Mouse (Mus musculus) hindbrain, embryonic 12.5 days (tissue): ENCODE data around the gene Cyp2c23. TPM values are rescaled to one million over a fixed set of nuclear protein-coding genes. Genes with fewer than 3 reads are reported as not detected.

ENCODE experiments used
- ATAC-seq: fragments of 200-750 bp; cut with Nextera tagmentation; 2 replicates; pipeline ENCODE4 v1.8.0; 2017; ENCODE audit warnings: moderate TSS enrichment; ENCODE audit not compliant: low FRiP score
- H3K27ac ChIP-seq: fragments of 300-500 bp; sonication (generic); 2 replicates; pipeline ENCODE4 v1.5.1; 2016; ENCODE audit warnings: mild to moderate bottlenecking
- H3K27me3 ChIP-seq: fragments of 300-500 bp; sonication (generic); 2 replicates; pipeline ENCODE4 v1.6.1; 2016; ENCODE audit warnings: mild to moderate bottlenecking
- H3K36me3 ChIP-seq: fragments of 300-500 bp; sonication (generic); 2 replicates; pipeline ENCODE4 v1.6.1; 2016; ENCODE audit warnings: mild to moderate bottlenecking
- H3K4me1 ChIP-seq: fragments of 300-500 bp; sonication (generic); 2 replicates; pipeline ENCODE4 v1.6.1; 2016
- H3K4me2 ChIP-seq: fragments of 300-500 bp; sonication (generic); replicated peaks from 2 replicates; pipeline ENCODE4 v1.6.1; 2016; ENCODE audit warnings: mild to moderate bottlenecking
- H3K4me3 ChIP-seq: fragments of 300-500 bp; sonication (generic); 2 replicates; pipeline ENCODE4 v1.5.1; 2016; ENCODE audit warnings: mild to moderate bottlenecking
- H3K9ac ChIP-seq: fragments of 300-500 bp; sonication (generic); 2 replicates; pipeline ENCODE4 v1.6.1; 2016; ENCODE audit warnings: mild to moderate bottlenecking, moderate library complexity
- H3K9me3 ChIP-seq: fragments of 300-500 bp; sonication (generic); replicated peaks from 2 replicates; pipeline ENCODE4 v1.6.1; 2016; ENCODE audit warnings: mild to moderate bottlenecking
- WGBS: fragments of 180-500 bp; shearing (Covaris S2); methylation state at CpG from one replicate; pipeline ENCODE4 v1.1.7; 2016; 5-methylcytosine and 5-hydroxymethylcytosine counted together
- polyA plus RNA-seq: library from polyadenylated mRNA; unstranded; fragments of >200 nt; fragmentation: Nextera tagmentation; extraction: Ambion mirVana; gene quantifications from 2 replicates; pipeline ENCODE4 v1.2.1, GENCODE M21; 2016

The Cyp2c23 gene
- polyA plus RNA-seq, 1 experiment from 2014 or later, result not detected

DNA sequence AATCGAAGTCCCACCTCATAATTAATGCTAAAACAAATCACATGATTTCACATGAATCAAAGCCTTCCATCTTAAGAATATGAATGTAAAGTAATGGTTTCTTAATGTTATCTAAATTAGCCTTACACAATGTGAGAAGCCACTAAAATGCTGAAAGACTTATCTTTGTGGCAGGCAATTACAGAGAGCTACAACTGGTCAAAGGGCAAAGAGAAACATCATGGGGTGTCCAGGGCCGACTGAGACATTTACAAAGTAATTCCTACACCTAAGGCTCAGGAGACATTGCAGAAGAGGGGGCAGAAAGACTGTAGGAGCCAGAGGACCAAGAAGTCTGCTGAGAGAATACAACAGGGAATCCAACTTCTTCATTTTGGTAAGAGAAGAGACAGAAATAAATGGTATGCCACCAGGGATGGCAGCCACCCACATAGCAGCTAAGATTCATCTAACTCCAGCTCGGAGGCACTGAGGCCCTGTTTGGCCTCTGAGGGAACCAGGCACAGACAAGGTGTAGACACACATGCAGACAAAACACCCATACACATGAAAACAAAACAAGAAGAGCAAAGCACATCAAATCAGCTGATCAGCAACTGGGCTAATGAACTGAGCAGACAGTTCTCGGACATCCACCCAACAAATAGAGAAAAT, 26.3 kb upstream of the Cyp2c23 start:
- Histone ChIP-seq H3K36me3 (peaks cover 19% of the 10 kb centered on the region), H3K4me2 (no peak overlapping the region), H3K9me3 (no peaks in the 10 kb centered on the region), H3K27ac (no peak overlapping the region), H3K9ac (no peak overlapping the region), H3K27me3 (no peaks in the 10 kb centered on the region), H3K4me1 (no peaks in the 10 kb centered on the region), H3K4me3 (no peak overlapping the region)
- 83% methylated on average over 4 of the region's 4 CpGs for WGBS
- ATAC-seq, result no peak

DNA sequence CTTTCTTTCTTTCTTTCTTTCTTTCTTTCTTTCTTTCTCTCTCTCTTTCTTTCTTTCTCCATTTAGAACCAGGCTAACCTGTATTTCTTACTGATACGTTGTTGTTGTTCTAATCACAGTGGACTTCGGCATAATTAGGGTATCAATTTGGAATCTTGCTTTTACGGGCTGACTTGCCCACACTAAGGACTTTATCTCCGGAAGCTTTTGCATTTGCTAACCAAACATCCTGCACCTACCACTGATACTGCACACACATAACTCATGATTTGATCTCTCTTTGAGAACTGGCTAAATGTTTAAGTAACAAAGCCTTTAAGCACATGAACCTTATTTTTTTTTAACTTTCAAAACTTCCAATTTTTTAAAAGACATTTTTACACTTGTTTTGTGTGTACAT, 21.4 kb upstream of the Cyp2c23 start:
- no peak overlapping the region for H3K4me3 ChIP-seq
- peaks cover 25% of the 10 kb centered on the region for H3K36me3 ChIP-seq
- no peak overlapping the region for H3K27ac ChIP-seq
- H3K9me3 ChIP-seq, result no peaks in the 10 kb centered on the region
- no peaks in the 10 kb centered on the region for H3K4me1 ChIP-seq
- H3K9ac ChIP-seq, result no peak overlapping the region
- no peak overlapping the region for H3K4me2 ChIP-seq
- ATAC-seq, result no peak
- WGBS, result 91% methylated on average over 4 of the region's 4 CpGs
- H3K27me3 ChIP-seq, result no peaks in the 10 kb centered on the region

GRCm38 (mm10) chr19:44049282-44049681, 20.3 kb upstream of the Cyp2c23 start:
- Histone ChIP-seq H3K27me3 (no peaks in the 10 kb centered on the region), H3K9me3 (no peaks in the 10 kb centered on the region), H3K9ac (no peak overlapping the region), H3K4me3 (no peak overlapping the region), H3K4me2 (no peak overlapping the region), H3K27ac (no peak overlapping the region), H3K4me1 (no peaks in the 10 kb centered on the region), H3K36me3 (peaks cover 33% of the 10 kb centered on the region)
- no peak for ATAC-seq
- 62% methylated on average over 3 of the region's 3 CpGs for WGBS

DNA sequence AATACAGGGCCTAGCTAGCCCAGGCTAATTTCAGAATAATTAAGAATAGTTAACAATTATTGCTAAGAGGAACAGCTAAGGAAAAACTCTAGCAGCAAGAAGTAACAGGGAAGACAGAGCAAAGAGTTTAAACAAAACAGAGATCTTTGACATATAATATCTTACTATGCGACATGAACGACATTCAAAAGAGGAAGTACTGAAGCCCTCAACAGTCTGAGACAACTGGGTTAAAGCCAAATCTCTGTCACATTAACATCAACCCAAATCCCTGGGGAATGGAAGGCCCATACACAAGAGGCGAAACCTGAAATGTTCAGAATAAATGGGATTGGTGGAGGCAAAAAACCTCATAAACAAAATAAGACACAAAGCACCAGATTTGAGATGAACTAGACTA, 16.8 kb upstream of the Cyp2c23 start:
- ATAC-seq, result no peak
- H3K4me1 ChIP-seq, result peaks cover 2% of the 10 kb centered on the region; the same call in 1 of the 2 replicates
- no peak overlapping the region for H3K27ac ChIP-seq
- peaks cover 27% of the 10 kb centered on the region for H3K36me3 ChIP-seq
- H3K4me3 ChIP-seq, result no peak overlapping the region
- H3K9ac ChIP-seq, result no peak overlapping the region
- WGBS, result 79% methylated on average over 3 of the region's 3 CpGs
- H3K4me2 ChIP-seq, result no peak overlapping the region
- no peaks in the 10 kb centered on the region for H3K9me3 ChIP-seq
- no peaks in the 10 kb centered on the region for H3K27me3 ChIP-seq

DNA sequence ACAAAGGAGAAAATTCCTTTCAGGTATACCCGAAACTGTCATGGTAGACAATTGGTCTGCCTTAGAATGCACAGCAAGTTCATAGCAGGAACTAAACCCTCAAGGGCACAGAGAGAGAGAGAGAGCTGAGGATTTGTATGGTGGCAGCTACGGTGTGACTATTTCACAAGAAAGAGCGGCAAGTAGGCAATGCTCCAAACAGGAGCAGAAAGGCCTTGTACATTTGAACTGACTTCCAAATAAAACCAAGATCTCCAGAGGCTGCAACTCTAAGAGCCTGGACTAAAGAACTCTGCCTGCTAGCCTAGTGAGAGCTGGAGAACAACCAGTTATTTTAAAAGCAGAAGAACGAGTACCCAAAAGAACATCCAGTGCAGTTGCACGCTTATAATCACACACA, 13.1 kb upstream of the Cyp2c23 start:
- H3K4me2 ChIP-seq, result no peak overlapping the region
- no peak overlapping the region for H3K27ac ChIP-seq
- WGBS, result 78% methylated on average over 5 of the region's 5 CpGs
- no peak overlapping the region for H3K4me3 ChIP-seq
- ATAC-seq, result no peak
- no peak overlapping the region for H3K9ac ChIP-seq
- H3K4me1 ChIP-seq, result peaks cover 2% of the 10 kb centered on the region; the same call in 1 of the 2 replicates
- H3K9me3 ChIP-seq, result no peaks in the 10 kb centered on the region
- peaks cover 35% of the 10 kb centered on the region for H3K36me3 ChIP-seq
- no peaks in the 10 kb centered on the region for H3K27me3 ChIP-seq

DNA sequence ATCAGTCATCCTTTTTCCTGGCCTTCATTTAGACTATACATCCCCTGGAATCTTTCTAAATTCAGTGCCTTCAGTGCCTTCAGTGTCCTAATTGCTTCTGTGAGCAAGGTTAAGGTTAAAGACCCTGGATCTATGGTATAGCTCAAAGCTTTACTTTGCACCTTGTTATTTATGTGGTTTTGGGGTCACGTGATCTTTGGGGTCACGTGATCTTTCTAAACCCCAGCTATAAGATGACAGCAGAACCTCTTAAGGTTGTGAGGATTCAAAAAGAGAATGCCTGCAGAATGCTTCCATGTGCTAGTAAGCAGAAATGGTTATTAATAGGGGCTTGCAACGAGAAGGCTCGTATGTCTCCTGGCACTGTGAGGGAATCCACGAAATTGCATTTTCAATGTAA, 4.4 kb upstream of the Cyp2c23 start:
- H3K27ac ChIP-seq, result no peak overlapping the region
- H3K27me3 ChIP-seq, result no peaks in the 10 kb centered on the region
- H3K4me1 ChIP-seq, result no peaks in the 10 kb centered on the region
- no peak for ATAC-seq
- H3K4me3 ChIP-seq, result no peak overlapping the region
- peaks cover 26% of the 10 kb centered on the region for H3K36me3 ChIP-seq
- 84% methylated on average over 5 of the region's 5 CpGs for WGBS
- no peak overlapping the region for H3K4me2 ChIP-seq
- no peaks in the 10 kb centered on the region for H3K9me3 ChIP-seq
- H3K9ac ChIP-seq, result no peak overlapping the region

- Histone ChIP-seq H3K4me2 (no peak overlapping the region), H3K36me3 (peaks cover 22% of the 10 kb centered on the region), H3K9me3 (no peaks in the 10 kb centered on the region), H3K4me3 (no peak overlapping the region), H3K4me1 (no peaks in the 10 kb centered on the region), H3K27ac (no peak overlapping the region), H3K9ac (no peak overlapping the region), H3K27me3 (no peaks in the 10 kb centered on the region)
- no peak for ATAC-seq
- 87% methylated on average over 11 of the region's 11 CpGs for WGBS
Measured at GRCm38 (mm10) chr19:44032046-44032744, 3.2 kb upstream of the Cyp2c23 start.

- H3K36me3 ChIP-seq, result 0 out of 2 replicates have a peak, but pooled peaks cover 5% of the 10 kb centered on the region
- ATAC-seq, result no peak
- H3K4me1 ChIP-seq, result no peaks in the 10 kb centered on the region
- H3K27ac ChIP-seq, result no peak overlapping the region
- no peaks in the 10 kb centered on the region for H3K9me3 ChIP-seq
- WGBS, result 91% methylated on average over 5 of the region's 5 CpGs
- H3K4me3 ChIP-seq, result no peak overlapping the region
- no peak overlapping the region for H3K4me2 ChIP-seq
- no peaks in the 10 kb centered on the region for H3K27me3 ChIP-seq
- no peak overlapping the region for H3K9ac ChIP-seq
Measured at GRCm38 (mm10) chr19:44030024-44030423, 1.0 kb upstream of the Cyp2c23 start.

DNA sequence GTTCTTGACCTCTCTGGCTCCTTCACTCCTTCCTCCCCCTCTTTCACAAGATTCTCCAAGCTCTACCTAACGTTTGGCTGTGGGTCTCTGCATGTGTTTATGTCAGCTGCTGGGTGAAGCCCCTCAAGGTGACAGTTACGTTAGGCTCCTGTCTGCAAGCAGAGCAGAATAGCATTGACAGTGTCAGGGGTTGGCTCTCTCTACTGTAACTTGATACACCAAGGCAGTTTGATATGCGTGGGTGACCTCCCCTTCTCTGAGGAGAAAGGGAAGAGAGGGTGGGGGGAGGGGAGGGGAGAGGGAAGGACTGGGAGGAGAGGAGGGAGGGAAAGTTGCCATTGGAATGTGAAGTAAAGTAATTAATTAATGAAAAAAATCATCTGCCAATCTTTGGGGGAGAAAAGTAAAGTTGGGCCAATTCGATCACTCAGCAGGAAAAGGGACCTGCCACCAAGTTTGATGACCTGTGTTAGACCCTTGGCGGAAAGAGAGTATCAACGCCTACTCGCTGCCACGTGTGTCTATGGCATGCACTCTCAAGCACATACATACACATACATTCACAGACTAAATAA, 2.0 kb downstream of the Cyp2c23 start:
- Histone ChIP-seq H3K4me1 (no peaks in the 10 kb centered on the region), H3K27ac (no peak overlapping the region), H3K9ac (no peak overlapping the region), H3K4me2 (no peak overlapping the region), H3K27me3 (no peaks in the 10 kb centered on the region), H3K9me3 (no peaks in the 10 kb centered on the region), H3K4me3 (no peak overlapping the region), H3K36me3 (0 out of 2 replicates have a peak, but pooled peaks cover under 1% of the 10 kb centered on the region)
- WGBS, result 64% methylated on average over 8 of the region's 8 CpGs
- no peak for ATAC-seq

- Histone ChIP-seq H3K27ac (no peak overlapping the region), H3K4me2 (no peak overlapping the region), H3K9me3 (no peaks in the 10 kb centered on the region), H3K4me1 (no peaks in the 10 kb centered on the region), H3K9ac (no peak overlapping the region), H3K27me3 (no peaks in the 10 kb centered on the region), H3K4me3 (no peak overlapping the region), H3K36me3 (no peaks in the 10 kb centered on the region)
- WGBS, result 91% methylated on average over 13 of the region's 13 CpGs
- no peak for ATAC-seq
Measured at GRCm38 (mm10) chr19:44024921-44025585, 4.0 kb downstream of the Cyp2c23 start.

GRCm38 (mm10) chr19:44023066-44023465, 5.9 kb downstream of the Cyp2c23 start:
- no peaks in the 10 kb centered on the region for H3K4me1 ChIP-seq
- H3K36me3 ChIP-seq, result no peaks in the 10 kb centered on the region
- H3K9me3 ChIP-seq, result no peaks in the 10 kb centered on the region
- no peak overlapping the region for H3K4me3 ChIP-seq
- H3K9ac ChIP-seq, result no peak overlapping the region
- no peak overlapping the region for H3K27ac ChIP-seq
- no peak overlapping the region for H3K4me2 ChIP-seq
- ATAC-seq, result no peak
- H3K27me3 ChIP-seq, result no peaks in the 10 kb centered on the region
- WGBS, result 67% methylated on average over 5 of the region's 5 CpGs

DNA sequence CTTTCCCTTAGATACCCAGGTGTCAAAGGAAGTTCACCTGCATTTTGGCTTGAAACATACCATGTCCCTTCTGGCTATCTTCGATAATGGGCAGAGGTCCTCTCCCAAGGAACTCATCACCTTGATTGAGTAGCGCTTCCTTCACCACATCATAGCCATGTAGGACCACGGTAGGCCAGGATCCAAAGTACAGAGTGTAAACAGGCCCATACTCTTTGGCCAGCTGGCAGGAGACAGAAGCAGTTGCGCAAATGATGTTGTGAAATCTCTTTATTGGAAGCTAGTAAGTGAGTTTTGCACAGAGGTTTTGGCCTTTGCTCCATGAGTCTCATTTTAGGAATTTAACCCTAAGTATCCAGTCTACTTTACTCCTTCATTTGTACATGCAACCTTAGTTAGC, 7.5 kb downstream of the Cyp2c23 start:
- no peak overlapping the region for H3K9ac ChIP-seq
- no peaks in the 10 kb centered on the region for H3K27me3 ChIP-seq
- no peaks in the 10 kb centered on the region for H3K9me3 ChIP-seq
- no peak for ATAC-seq
- WGBS, result 90% methylated on average over 4 of the region's 4 CpGs
- H3K4me3 ChIP-seq, result no peak overlapping the region
- H3K36me3 ChIP-seq, result no peaks in the 10 kb centered on the region
- no peak overlapping the region for H3K27ac ChIP-seq
- H3K4me2 ChIP-seq, result no peak overlapping the region
- no peaks in the 10 kb centered on the region for H3K4me1 ChIP-seq
